Comparison of ENCODE assay signal across 27 mouse cellular contexts in genomic region chr11:57525900-57526299, GRCm38 (mm10). TPM values are rescaled to one million over a fixed set of nuclear protein-coding genes. Genes with fewer than 3 reads are reported as not detected.
DNase-seq lines count a peak whose midpoint lies in the region; ATAC-seq lines count a peak whose summit lies in the region.
"Had no signal": no experiment of that assay in that cellular context is flagged by ENCODE, and none has a peak within 500 bp of the region (broad histone marks: within the 10 kb centered on the region; RNA-seq: fewer than 3 reads in every experiment).

No protein-coding gene starts in this region.

- no peaks in the 10 kb centered on the region for H3K27me3 ChIP-seq in megakaryocyte, embryonic 14.5 days (replicated peaks)
- H3K27me3 ChIP-seq: forebrain, embryonic 13.5 days; heart, embryonic 12.5 days; heart, embryonic 15.5 days; hindbrain, embryonic 13.5 days; Patski had no signal

- H3K36me3 ChIP-seq in megakaryocyte, embryonic 14.5 days (replicated peaks; ENCODE audit: low read length) = peaks cover 60% of the 10 kb centered on the region

- ATAC-seq in megakaryocyte, adult 5-6 weeks (ENCODE audit: poor library complexity, severe bottlenecking) = no peak
- 0 out of 2 replicates have a peak, but pooled peaks have one; percentile 36 for ATAC-seq in common myeloid progenitor, adult 5-6 weeks (replicated peaks; ENCODE audit: low read depth, poor library complexity, severe bottlenecking)
- ATAC-seq: forebrain, embryonic 13.5 days; forebrain, embryonic 16.5 days; hindbrain, embryonic 16.5 days; inflammation-experienced regulatory T-cells, adult 6 months; intestine, embryonic 16.5 days; Patski had no signal

- H3K4me3 ChIP-seq in megakaryocyte, embryonic 14.5 days (replicated peaks) = peak overlapping the region; percentile 12
- H3K4me3 ChIP-seq: forebrain, embryonic 10.5 days; forebrain, embryonic 13.5 days; heart, embryonic 12.5 days; heart, embryonic 15.5 days; hindbrain, embryonic 10.5 days; hindbrain, embryonic 13.5 days had no signal

- peaks cover 45% of the 10 kb centered on the region for H3K4me1 ChIP-seq in megakaryocyte, embryonic 14.5 days

- DNase-seq in adrenal gland, adult 2 months = peak; percentile 24
- no peak for DNase-seq in adrenal gland, adult 8-10 months
- DNase-seq in left cerebral cortex, adult 9 months (ENCODE audit: low spot score in 2 of 2) = no peak
- DNase-seq: B cell, adult 2 months; cerebellum, adult 11 months; cerebellum, adult 2 months; cerebellum, postnatal 10 days; cerebellum, postnatal 36 days; gastrocnemius, postnatal 10 days; gastrocnemius, postnatal 36 days; heart, postnatal 10 days; heart, postnatal 36 days; kidney, adult 18-20 months had no signal

- H3K9me3 ChIP-seq in megakaryocyte, embryonic 14.5 days = no peaks in the 10 kb centered on the region
- H3K9me3 ChIP-seq: forebrain, embryonic 10.5 days; forebrain, embryonic 13.5 days; heart, embryonic 12.5 days; heart, embryonic 15.5 days; hindbrain, embryonic 10.5 days; hindbrain, embryonic 13.5 days had no signal

RNA-seq across cellular contexts. Expression of gene Mfap3, which starts 7.4 kb away (rescaled TPM):
- 10 to 100 TPM; 22.3 to 26.3 TPM for total RNA-seq in adrenal gland, adult 2 months (2021)
- 5.0 and 6.7 TPM in 2 replicates for polyA plus RNA-seq in adrenal gland, adult 2 months (2012; rRNA removed)
- total RNA-seq in adrenal gland, adult 8-10 months (2022) = 10 to 100 TPM; 20.8 to 33.3 (median 29.6) TPM
- polyA plus RNA-seq in megakaryocyte, embryonic 14.5 days (2012; ENCODE audit: insufficient read depth, low replicate concordance) = 0.83 TPM in 1 of 2 replicates, not detected in the other
- total RNA-seq in megakaryocyte, adult 5-6 weeks (2015) = 39.9 and 47.9 TPM in 2 replicates
- 36.4 and 45.1 TPM in 2 replicates for total RNA-seq in megakaryocyte, adult 5-6 weeks (2017)
- total RNA-seq in common myeloid progenitor, adult 5-6 weeks (2017) = 22.5 and 27.5 TPM in 2 replicates

RNA-seq across cellular contexts. Expression of gene Fam114a2, which starts 7.5 kb away (rescaled TPM):
- 10 to 100 TPM; 62.1 to 66.5 TPM for total RNA-seq in adrenal gland, adult 2 months (2021)
- polyA plus RNA-seq in adrenal gland, adult 2 months (2012; rRNA removed) = 18.1 and 22.7 TPM in 2 replicates
- 10 to 100 TPM; 64.6 to 83.3 (median 76.3) TPM for total RNA-seq in adrenal gland, adult 8-10 months (2022)
- polyA plus RNA-seq in megakaryocyte, embryonic 14.5 days (2012; ENCODE audit: insufficient read depth, low replicate concordance) = 3.1 TPM in 1 of 2 replicates, not detected in the other
- total RNA-seq in megakaryocyte, adult 5-6 weeks (2015) = 40.8 and 43.6 TPM in 2 replicates
- 32.6 and 40.0 TPM in 2 replicates for total RNA-seq in megakaryocyte, adult 5-6 weeks (2017)
- 32.2 and 43.7 TPM in 2 replicates for total RNA-seq in common myeloid progenitor, adult 5-6 weeks (2017)
